In the genomic region with DNA sequence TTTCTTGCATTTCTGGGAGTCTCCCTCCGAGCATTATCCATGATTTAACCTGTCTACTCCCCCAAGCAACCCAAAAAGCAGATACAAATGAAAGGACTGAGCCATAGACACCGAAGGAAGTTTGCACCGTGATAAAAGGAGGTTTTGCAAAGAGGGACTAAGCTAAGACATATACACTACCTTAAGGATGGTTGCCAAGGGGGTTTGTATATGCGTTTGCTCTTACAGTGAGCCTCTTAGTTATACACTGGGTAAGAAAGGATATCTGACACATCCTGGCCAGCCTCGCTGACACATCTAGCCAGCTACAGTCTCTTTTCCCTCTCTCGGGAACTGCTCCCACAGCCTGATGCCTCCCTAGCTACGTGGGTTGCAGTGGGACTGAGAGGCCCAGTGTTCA, we compare ENCODE assay signal across 9 mouse cellular contexts. TPM values are rescaled to one million over a fixed set of nuclear protein-coding genes. Genes with fewer than 3 reads are reported as not detected.
DNase-seq lines count a peak whose midpoint lies in the region; ATAC-seq and TF ChIP-seq lines count a peak whose summit lies in the region.
"Had no signal": no experiment of that assay in that cellular context is flagged by ENCODE, and none has a peak within 500 bp of the region (broad histone marks: within the 10 kb centered on the region; RNA-seq: fewer than 3 reads in every experiment).

No protein-coding gene starts in this region.

- no peaks in the 10 kb centered on the region for H3K9me3 ChIP-seq in heart, embryonic 14.5 days (ENCODE audit: control insufficient read depth, low read length)
- no peaks in the 10 kb centered on the region for H3K9me3 ChIP-seq in E14TG2a.4 (ENCODE audit: low read length)
- H3K9me3 ChIP-seq in embryonic facial prominence, embryonic 15.5 days (replicated peaks) = no peaks in the 10 kb centered on the region
- H3K9me3 ChIP-seq in liver, embryonic 14.5 days (ENCODE audit: control insufficient read depth, low read length) = no peaks in the 10 kb centered on the region

- peak overlapping the region in 1 of 2 experiments; percentile 39; a peak in 2 of 4 replicates for H3K4me3 ChIP-seq in heart, embryonic 14.5 days (ENCODE audit: control insufficient read depth in 1 of 2, insufficient read depth in 1 of 2, low read depth in 1 of 2, low read length in 2 of 2)
- H3K4me3 ChIP-seq in E14TG2a.4 (replicated peaks; ENCODE audit: low read length) = peak overlapping the region; percentile 74
- H3K4me3 ChIP-seq in embryonic facial prominence, embryonic 15.5 days (replicated peaks) = peak overlapping the region; percentile 34; the same call in 1 of the 2 replicates
- H3K4me3 ChIP-seq in liver, embryonic 14.5 days (ENCODE audit: insufficient read depth in 1 of 2, low read depth in 2 of 2, low read length in 2 of 2) = no peak overlapping the region

- H3K4me1 ChIP-seq in heart, embryonic 14.5 days (ENCODE audit: control insufficient read depth in 2 of 2, insufficient read depth in 2 of 2, low read length in 2 of 2) = peaks cover 8 to 20% of the 10 kb centered on the region in 2 experiments
- peaks cover 19% of the 10 kb centered on the region for H3K4me1 ChIP-seq in E14TG2a.4 (replicated peaks; ENCODE audit: low read depth, low read length)
- H3K4me1 ChIP-seq in embryonic facial prominence, embryonic 15.5 days = peaks cover 18% of the 10 kb centered on the region
- peaks cover 0 to 4% of the 10 kb centered on the region in 2 experiments; a peak in 2 of 4 replicates for H3K4me1 ChIP-seq in liver, embryonic 14.5 days (replicated peaks; ENCODE audit: control insufficient read depth in 2 of 2, insufficient read depth in 2 of 2, low read length in 1 of 2)

- ATAC-seq in heart, embryonic 14.5 days (ENCODE audit: insufficient number of reproducible peaks, insufficient read depth, low FRiP score, low read depth) = no peak
- ATAC-seq in embryonic facial prominence, embryonic 15.5 days (ENCODE audit: insufficient number of reproducible peaks, low FRiP score, low TSS enrichment, low read depth) = no peak
- ATAC-seq in liver, embryonic 14.5 days (ENCODE audit: insufficient read depth) = no peak
- no peak for ATAC-seq in erythroblast, adult 5-6 weeks (replicated peaks; ENCODE audit: low FRiP score, poor library complexity, severe bottlenecking)

- WGBS in heart, embryonic 14.5 days = 49% methylated on average over 7 of the region's 7 CpGs
- 65% methylated on average over 7 of the region's 7 CpGs for WGBS in embryonic facial prominence, embryonic 15.5 days
- 43% methylated on average over 7 of the region's 7 CpGs for WGBS in liver, embryonic 14.5 days (ENCODE audit: insufficient replicate concordance)

- H3K36me3 ChIP-seq in heart, embryonic 14.5 days (ENCODE audit: control insufficient read depth, insufficient read depth, low read length) = 0 out of 2 replicates have a peak, but pooled peaks cover 2% of the 10 kb centered on the region
- no peaks in the 10 kb centered on the region for H3K36me3 ChIP-seq in E14TG2a.4 (ENCODE audit: insufficient read depth, low read length)
- H3K36me3 ChIP-seq in embryonic facial prominence, embryonic 15.5 days = no peaks in the 10 kb centered on the region
- no peaks in the 10 kb centered on the region for H3K36me3 ChIP-seq in liver, embryonic 14.5 days (replicated peaks; ENCODE audit: control insufficient read depth, insufficient read depth, low read depth)

- TF ChIP-seq EP300 in liver, embryonic 14.5 days (IDR thresholded peaks at IDR 0.05; ENCODE audit: low read depth) = no peak

- TF ChIP-seq CTCF in E14TG2a.4 (conservative IDR thresholded peaks at IDR 0.05; ENCODE audit: low read length) = no peak
- TF ChIP-seq CTCF in liver, embryonic 14.5 days (IDR thresholded peaks at IDR 0.05; ENCODE audit: low read depth) = no peak

- H3K4me2 ChIP-seq in heart, embryonic 14.5 days (ENCODE audit: low read length) = peak overlapping the region; percentile 86
- peak overlapping the region; percentile 61 for H3K4me2 ChIP-seq in embryonic facial prominence, embryonic 15.5 days (replicated peaks)
- peak overlapping the region; percentile 68 for H3K4me2 ChIP-seq in liver, embryonic 14.5 days (ENCODE audit: low read depth)

- no peaks in the 10 kb centered on the region for H3K27me3 ChIP-seq in heart, embryonic 14.5 days (ENCODE audit: control insufficient read depth, insufficient read depth, low read length)
- H3K27me3 ChIP-seq in E14TG2a.4 (ENCODE audit: insufficient read depth, low read length) = peaks cover 29% of the 10 kb centered on the region
- H3K27me3 ChIP-seq in embryonic facial prominence, embryonic 15.5 days = no peaks in the 10 kb centered on the region
- H3K27me3 ChIP-seq in liver, embryonic 14.5 days (ENCODE audit: control insufficient read depth, insufficient read depth, low read length) = no peaks in the 10 kb centered on the region

- H3K27ac ChIP-seq in heart, embryonic 14.5 days (replicated peaks in 1 of 2; ENCODE audit: control insufficient read depth in 1 of 2, insufficient read depth in 1 of 2, low read depth in 2 of 2, low read length in 2 of 2) = peak overlapping the region; percentile 45 to 72; a peak in 3 of 4 replicates
- peak overlapping the region; percentile 82 for H3K27ac ChIP-seq in embryonic facial prominence, embryonic 15.5 days (replicated peaks)
- no peak overlapping the region for H3K27ac ChIP-seq in liver, embryonic 14.5 days

- peak overlapping the region; percentile 67; the same call in 1 of the 2 replicates for H3K9ac ChIP-seq in heart, embryonic 14.5 days (ENCODE audit: low read length)
- H3K9ac ChIP-seq in embryonic facial prominence, embryonic 15.5 days = no peak overlapping the region
- H3K9ac ChIP-seq in liver, embryonic 14.5 days (replicated peaks) = no peak overlapping the region

- no peak for DNase-seq in heart, adult 11 months
- no peak for DNase-seq in liver, embryonic 14.5 days (ENCODE audit: low read depth in 3 of 3, low spot score in 3 of 3)
- DNase-seq in adrenal gland, adult (ENCODE audit: inconsistent age in 2 of 2, low spot score in 1 of 2) = no peak
- DNase-seq in layer of hippocampus, adult 8-10 months (ENCODE audit: low spot score in 2 of 2) = no peak

RNA-seq across cellular contexts. Expression of gene AI837181, which starts 9.0 kb away (rescaled TPM):
- polyA plus RNA-seq in heart, embryonic 14.5 days (2014; fragmentation: Nextera tagmentation; extraction: Ambion mirVana) = 23.7 and 35.0 TPM in 2 replicates
- 67.4 and 72.3 TPM in 2 replicates for polyA plus RNA-seq in embryonic facial prominence, embryonic 15.5 days (2015; fragmentation: Nextera tagmentation; extraction: Ambion mirVana)
- 16.7 and 19.9 TPM in 2 replicates for polyA plus RNA-seq in liver, embryonic 14.5 days (2012; rRNA removed)
- polyA plus RNA-seq in liver, embryonic 14.5 days (2014; fragmentation: Nextera tagmentation; extraction: Ambion mirVana) = 10.7 and 11.9 TPM in 2 replicates
- total RNA-seq in layer of hippocampus, adult 8-10 months (2022) = 10 to 100 TPM; 64.8 to 71.2 (median 67.6) TPM
- 14.8 and 16.1 TPM in 2 replicates for total RNA-seq in erythroblast, adult 5-6 weeks (2015; ENCODE audit: low replicate concordance)
- total RNA-seq in erythroblast, adult 5-6 weeks (2017; ENCODE audit: low replicate concordance) = 5.3 and 7.7 TPM in 2 replicates

RNA-seq across cellular contexts. Expression of gene Drap1, which starts 9.2 kb away (rescaled TPM):
- 154 and 178 TPM in 2 replicates for polyA plus RNA-seq in heart, embryonic 14.5 days (2014; fragmentation: Nextera tagmentation; extraction: Ambion mirVana)
- polyA plus RNA-seq in embryonic facial prominence, embryonic 15.5 days (2015; fragmentation: Nextera tagmentation; extraction: Ambion mirVana) = 267 and 280 TPM in 2 replicates
- 38.6 and 64.0 TPM in 2 replicates for polyA plus RNA-seq in liver, embryonic 14.5 days (2012; rRNA removed)
- polyA plus RNA-seq in liver, embryonic 14.5 days (2014; fragmentation: Nextera tagmentation; extraction: Ambion mirVana) = 58.5 and 58.9 TPM in 2 replicates
- 100 to 1,000 TPM; 308 to 358 (median 327) TPM for total RNA-seq in layer of hippocampus, adult 8-10 months (2022)
- 15.0 and 32.4 TPM in 2 replicates for total RNA-seq in erythroblast, adult 5-6 weeks (2015; ENCODE audit: low replicate concordance)
- total RNA-seq in erythroblast, adult 5-6 weeks (2017; ENCODE audit: low replicate concordance) = 15.8 and 18.0 TPM in 2 replicates

RNA-seq across cellular contexts. Expression of gene Fosl1, which starts 13.4 kb away (rescaled TPM):
- not detected in 2 replicates for polyA plus RNA-seq in heart, embryonic 14.5 days (2014; fragmentation: Nextera tagmentation; extraction: Ambion mirVana)
- not detected in 2 replicates for polyA plus RNA-seq in embryonic facial prominence, embryonic 15.5 days (2015; fragmentation: Nextera tagmentation; extraction: Ambion mirVana)
- 0.02 TPM in 1 of 2 replicates, not detected in the other for polyA plus RNA-seq in liver, embryonic 14.5 days (2012; rRNA removed)
- polyA plus RNA-seq in liver, embryonic 14.5 days (2014; fragmentation: Nextera tagmentation; extraction: Ambion mirVana) = not detected in 2 replicates
- total RNA-seq in layer of hippocampus, adult 8-10 months (2022) = under 1 TPM; 0.20 to 0.67 (median 0.29) TPM
- total RNA-seq in erythroblast, adult 5-6 weeks (2015; ENCODE audit: low replicate concordance) = 0.42 TPM in 1 of 2 replicates, not detected in the other
- not detected in 2 replicates for total RNA-seq in erythroblast, adult 5-6 weeks (2017; ENCODE audit: low replicate concordance)
- total RNA-seq: gastrocnemius, postnatal 14 days had no signal

RNA-seq across cellular contexts. Expression of gene Ccdc85b, which starts 23.7 kb away (rescaled TPM):
- polyA plus RNA-seq in heart, embryonic 14.5 days (2014; fragmentation: Nextera tagmentation; extraction: Ambion mirVana) = 9.0 and 10.4 TPM in 2 replicates
- 8.0 and 8.9 TPM in 2 replicates for polyA plus RNA-seq in embryonic facial prominence, embryonic 15.5 days (2015; fragmentation: Nextera tagmentation; extraction: Ambion mirVana)
- polyA plus RNA-seq in liver, embryonic 14.5 days (2012; rRNA removed) = 1.00 and 1.4 TPM in 2 replicates
- polyA plus RNA-seq in liver, embryonic 14.5 days (2014; fragmentation: Nextera tagmentation; extraction: Ambion mirVana) = 1.0 and 1.2 TPM in 2 replicates
- total RNA-seq in layer of hippocampus, adult 8-10 months (2022) = 10 to 100 TPM; 31.7 to 33.1 (median 32.4) TPM
- 0.38 TPM in 1 of 2 replicates, not detected in the other for total RNA-seq in erythroblast, adult 5-6 weeks (2015; ENCODE audit: low replicate concordance)
- total RNA-seq in erythroblast, adult 5-6 weeks (2017; ENCODE audit: low replicate concordance) = 0.14 and 0.17 TPM in 2 replicates

RNA-seq across cellular contexts. Expression of gene Fibp, which starts 26.5 kb away (rescaled TPM):
- polyA plus RNA-seq in heart, embryonic 14.5 days (2014; fragmentation: Nextera tagmentation; extraction: Ambion mirVana) = 101 and 120 TPM in 2 replicates
- polyA plus RNA-seq in embryonic facial prominence, embryonic 15.5 days (2015; fragmentation: Nextera tagmentation; extraction: Ambion mirVana) = 114 and 125 TPM in 2 replicates
- 19.1 and 22.9 TPM in 2 replicates for polyA plus RNA-seq in liver, embryonic 14.5 days (2012; rRNA removed)
- polyA plus RNA-seq in liver, embryonic 14.5 days (2014; fragmentation: Nextera tagmentation; extraction: Ambion mirVana) = 20.8 and 30.6 TPM in 2 replicates
- 100 to 1,000 TPM in 1 of 4 experiments, 10 to 100 TPM in 3; 93.5 to 109 (median 96.4) TPM for total RNA-seq in layer of hippocampus, adult 8-10 months (2022)
- 13.2 and 15.2 TPM in 2 replicates for total RNA-seq in erythroblast, adult 5-6 weeks (2015; ENCODE audit: low replicate concordance)
- total RNA-seq in erythroblast, adult 5-6 weeks (2017; ENCODE audit: low replicate concordance) = 17.6 and 19.0 TPM in 2 replicates

Comparison
In these comparisons a context has a peak if more than half of its experiments do, and no peak if none do; other contexts are left out.
1. H3K4me3 ChIP-seq: peak in E14TG2a.4 (single experiment) and embryonic facial prominence, embryonic 15.5 days (single experiment); none in liver, embryonic 14.5 days (0 of 2).
2. Peak in every context shown above with its lines, with median percentiles within 50 percentile points of each other: H3K4me2 ChIP-seq.